Comparison of ENCODE assay signal across 8 mouse cellular contexts in genomic region chr17:29549543-29550428, GRCm38 (mm10). TPM values are rescaled to one million over a fixed set of nuclear protein-coding genes. Genes with fewer than 3 reads are reported as not detected.
DNase-seq lines count a peak whose midpoint lies in the region; TF ChIP-seq lines count a peak whose summit lies in the region.

Gm17657 (minus strand) TSS chr17:29549638.
Tbc1d22b (plus strand) TSS chr17:29549785.

- H3K27ac ChIP-seq in gastrocnemius, adult 2 months, result peak within 1 kb of the TSS; percentile 95

- peaks cover 29% of the 10 kb centered on the region for H3K4me1 ChIP-seq in megakaryocyte, embryonic 14.5 days

- peak within 1 kb of the TSS; percentile 92 for H3K4me3 ChIP-seq in gastrocnemius, adult 2 months
- peak within 1 kb of the TSS; percentile 93 for H3K4me3 ChIP-seq in megakaryocyte, embryonic 14.5 days (replicated peaks)

- no peak for TF ChIP-seq CTCF in gastrocnemius, adult 2 months (IDR thresholded peaks at IDR 0.05)

- peaks cover 8% of the 10 kb centered on the region; the same call in 1 of the 2 replicates for H3K9me3 ChIP-seq in megakaryocyte, embryonic 14.5 days

- peak; percentile 93 for DNase-seq in WW6 (ENCODE audit: low read depth, low spot score)
- peak; percentile 81 to 92 for DNase-seq in cerebellum, postnatal 4 days (ENCODE audit: low spot score in 2 of 2)
- peak; percentile 97 for DNase-seq in gastrocnemius, adult 2 months
- peak; percentile 73 for DNase-seq in hindlimb bud, embryonic 11.5 days (ENCODE audit: extremely low spot score, low read depth, low spot score)
- peak; percentile 76 to 95 for DNase-seq in left cerebral cortex, adult 8-10 months (ENCODE audit: low spot score in 2 of 2)
- peak; percentile 97 for DNase-seq in right cerebral cortex, postnatal 10 days (ENCODE audit: low spot score in 2 of 2)
- DNase-seq in urinary bladder, postnatal 25 days (ENCODE audit: low spot score), result peak; percentile 88

- peaks cover 4% of the 10 kb centered on the region for H3K27me3 ChIP-seq in megakaryocyte, embryonic 14.5 days (replicated peaks)

- intact Hi-C loops in gastrocnemius, adult 2 months (cut with DNase I), result no loop called here

- H3K36me3 ChIP-seq in megakaryocyte, embryonic 14.5 days (replicated peaks; ENCODE audit: low read length), result peaks cover 3% of the 10 kb centered on the region

RNA-seq across cellular contexts. Expression of gene Gm17657, which starts in this region (rescaled TPM):
- not detected for total RNA-seq in gastrocnemius, adult 2 months (2021)
- total RNA-seq in left cerebral cortex, adult 8-10 months (2022), result not detected
- polyA plus RNA-seq in megakaryocyte, embryonic 14.5 days (2012; ENCODE audit: insufficient read depth, low replicate concordance), result not detected in 2 replicates

RNA-seq across cellular contexts. Expression of gene Tbc1d22b, which starts in this region (rescaled TPM):
- total RNA-seq in gastrocnemius, adult 2 months (2021), result 10 to 100 TPM; 10.4 to 11.9 TPM
- 10 to 100 TPM; 35.6 to 39.5 (median 38.4) TPM for total RNA-seq in left cerebral cortex, adult 8-10 months (2022)
- polyA plus RNA-seq in megakaryocyte, embryonic 14.5 days (2012; ENCODE audit: insufficient read depth, low replicate concordance), result 9.9 and 12.4 TPM in 2 replicates

Comparison
In these comparisons a context has a peak if more than half of its experiments do, and no peak if none do; other contexts are left out.
1. Peak in every context shown above with its lines: DNase-seq, H3K4me3 ChIP-seq and H3K27ac ChIP-seq.